Mouse (Mus musculus) embryonic facial prominence, embryonic 14.5 days (tissue): ENCODE measurements around the gene Vcam1. TPM values are rescaled to one million over a fixed set of nuclear protein-coding genes. Genes with fewer than 3 reads are reported as not detected.

Source experiments
- ATAC-seq: fragments of 200-750 bp; cut with Nextera tagmentation; 2 replicates; pipeline ENCODE4 v1.8.0; 2017; ENCODE audit warnings: low read depth, moderate number of reproducible peaks, moderate TSS enrichment
- DNase-seq: peaks from one replicate; pipeline ENCODE4 v3.0.0-alpha.2; 2015; ENCODE audit warnings: low spot score
- H3K27ac ChIP-seq: fragments of 300-500 bp; sonication (generic); replicated peaks from 2 replicates; pipeline ENCODE4 v1.5.1; 2014; ENCODE audit warnings: low read depth, mild to moderate bottlenecking, low read length, moderate library complexity
- H3K27me3 ChIP-seq: fragments of 300-500 bp; sonication (generic); replicated peaks from 2 replicates; pipeline ENCODE4 v1.6.1; 2014; ENCODE audit warnings: low read length; ENCODE audit not compliant: control insufficient read depth, insufficient read depth
- H3K36me3 ChIP-seq: fragments of 300-500 bp; sonication (generic); 2 replicates; pipeline ENCODE4 v1.6.1; 2014; ENCODE audit warnings: low read length, mixed read lengths; ENCODE audit not compliant: control insufficient read depth, insufficient read depth
- H3K4me1 ChIP-seq: fragments of 300-500 bp; sonication (generic); 2 replicates; pipeline ENCODE4 v1.6.1; 2014; ENCODE audit warnings: antibody characterized with exemption, low read length; ENCODE audit not compliant: control insufficient read depth, insufficient read depth
- H3K4me2 ChIP-seq: fragments of 300-500 bp; sonication (generic); 2 replicates; pipeline ENCODE4 v1.6.1; 2014; ENCODE audit warnings: low read depth, mild to moderate bottlenecking, low read length, moderate library complexity, mixed read lengths
- H3K4me3 ChIP-seq: fragments of 300-500 bp; sonication (generic); 2 replicates; pipeline ENCODE4 v1.5.1; 2014; ENCODE audit warnings: low read depth, mild to moderate bottlenecking, low read length
- H3K9ac ChIP-seq: fragments of 300-500 bp; sonication (generic); 2 replicates; pipeline ENCODE4 v1.6.1; 2014; ENCODE audit warnings: low read depth, mild to moderate bottlenecking, low read length, moderate library complexity, mixed read lengths
- H3K9me3 ChIP-seq: fragments of 300-500 bp; sonication (generic); 2 replicates; pipeline ENCODE4 v1.6.1; 2016; ENCODE audit warnings: low read length; ENCODE audit not compliant: control insufficient read depth
- WGBS: fragments of 180-500 bp; shearing (Covaris S2); extraction: QIAGEN DNeasy Blood & Tissue Kit; methylation state at CpG from one replicate; pipeline ENCODE4 v1.1.7; 2014; 5-methylcytosine and 5-hydroxymethylcytosine counted together
- polyA plus RNA-seq: library from polyadenylated mRNA; unstranded; fragments of >200 nt; fragmentation: Nextera tagmentation; extraction: Ambion mirVana; gene quantifications from 2 replicates; pipeline ENCODE4 v1.2.1, GENCODE M21; 2014

Vcam1 gene
- polyA plus RNA-seq = 64.7 and 75.6 TPM in 2 replicates

- under 1% methylated on average over 9 of the region's 9 CpGs for WGBS
- peak; percentile 74 for ATAC-seq
- peak within 1 kb of the TSS; percentile 68 for H3K27ac ChIP-seq
These were observed at the start of gene Vcam1 for GRCm38 (mm10) chr3:116129259-116129738. Gene Vcam1, minus strand, starts transcription at chr3:116129688.

GRCm38 (mm10) chr3:116175106-116175505, 45.6 kb upstream of the Vcam1 start:
- H3K9ac ChIP-seq = no peak overlapping the region
- H3K36me3 ChIP-seq = no peaks in the 10 kb centered on the region
- H3K4me2 ChIP-seq = no peak overlapping the region
- H3K4me1 ChIP-seq = no peaks in the 10 kb centered on the region
- H3K27me3 ChIP-seq = no peaks in the 10 kb centered on the region
- DNase-seq (no peak), ATAC-seq (no peak)
- 92% methylated on average over 6 of the region's 6 CpGs for WGBS
- no peak overlapping the region for H3K4me3 ChIP-seq
- no peaks in the 10 kb centered on the region for H3K9me3 ChIP-seq
- H3K27ac ChIP-seq = no peak overlapping the region

More at GRCm38 (mm10) chr3:116129259-116129738, at the start of gene Vcam1:
- Histone ChIP-seq H3K9ac (peak within 1 kb of the TSS; percentile 63), H3K36me3 (peaks cover under 1% of the 10 kb centered on the region; the same call in 1 of the 2 replicates), H3K9me3 (no peaks in the 10 kb centered on the region), H3K4me3 (peak within 1 kb of the TSS; percentile 44), H3K4me2 (peak within 1 kb of the TSS; percentile 66), H3K27me3 (no peaks in the 10 kb centered on the region), H3K4me1 (peaks cover 14% of the 10 kb centered on the region)
- peak; percentile 91 for DNase-seq

GRCm38 (mm10) chr3:116171461-116171860, 42.0 kb upstream of the Vcam1 start:
- WGBS = 68% methylated on average over 5 of the region's 5 CpGs
- H3K27me3 ChIP-seq = no peaks in the 10 kb centered on the region
- H3K4me2 ChIP-seq = no peak overlapping the region
- H3K27ac ChIP-seq = no peak overlapping the region
- no peak overlapping the region for H3K4me3 ChIP-seq
- DNase-seq = no peak
- ATAC-seq = no peak
- no peaks in the 10 kb centered on the region for H3K36me3 ChIP-seq
- H3K9ac ChIP-seq = no peak overlapping the region
- H3K9me3 ChIP-seq = no peaks in the 10 kb centered on the region
- H3K4me1 ChIP-seq = no peaks in the 10 kb centered on the region

GRCm38 (mm10) chr3:116168056-116168455, 38.6 kb upstream of the Vcam1 start:
- no peak overlapping the region for H3K4me2 ChIP-seq
- WGBS = 81% methylated on average over 2 of the region's 2 CpGs
- no peak overlapping the region for H3K9ac ChIP-seq
- H3K27ac ChIP-seq = no peak overlapping the region
- no peaks in the 10 kb centered on the region for H3K36me3 ChIP-seq
- DNase-seq (no peak), ATAC-seq (no peak)
- H3K4me3 ChIP-seq = no peak overlapping the region
- no peaks in the 10 kb centered on the region for H3K27me3 ChIP-seq
- no peaks in the 10 kb centered on the region for H3K9me3 ChIP-seq
- no peaks in the 10 kb centered on the region for H3K4me1 ChIP-seq

- DNase-seq (no peak), ATAC-seq (no peak)
- Histone ChIP-seq H3K36me3 (no peaks in the 10 kb centered on the region), H3K27me3 (no peaks in the 10 kb centered on the region), H3K4me2 (no peak overlapping the region), H3K4me3 (no peak overlapping the region), H3K4me1 (no peaks in the 10 kb centered on the region), H3K9ac (no peak overlapping the region), H3K9me3 (no peaks in the 10 kb centered on the region), H3K27ac (no peak overlapping the region)
- WGBS = 60% methylated on average over 8 of the region's 8 CpGs
These were observed 36.8 kb upstream of the Vcam1 start for GRCm38 (mm10) chr3:116166296-116166695.

- WGBS = 74% methylated on average over 1 of the region's 1 CpGs
- DNase-seq = no peak
- H3K27me3 ChIP-seq = no peaks in the 10 kb centered on the region
- no peak overlapping the region for H3K9ac ChIP-seq
- H3K4me2 ChIP-seq = no peak overlapping the region
- H3K9me3 ChIP-seq = no peaks in the 10 kb centered on the region
- no peaks in the 10 kb centered on the region for H3K36me3 ChIP-seq
- H3K4me1 ChIP-seq = no peaks in the 10 kb centered on the region
- no peak overlapping the region for H3K4me3 ChIP-seq
- H3K27ac ChIP-seq = no peak overlapping the region
- ATAC-seq = no peak
These were observed 35.5 kb upstream of the Vcam1 start for GRCm38 (mm10) chr3:116165030-116165429.

- Histone ChIP-seq H3K9me3 (no peaks in the 10 kb centered on the region), H3K27ac (no peak overlapping the region), H3K36me3 (no peaks in the 10 kb centered on the region), H3K9ac (no peak overlapping the region), H3K4me1 (no peaks in the 10 kb centered on the region), H3K27me3 (no peaks in the 10 kb centered on the region), H3K4me3 (no peak overlapping the region), H3K4me2 (no peak overlapping the region)
- DNase-seq (no peak), ATAC-seq (no peak)
- 79% methylated on average over 5 of the region's 5 CpGs for WGBS
These were observed 34.0 kb upstream of the Vcam1 start for GRCm38 (mm10) chr3:116163517-116163916.

GRCm38 (mm10) chr3:116162097-116162666, 32.7 kb upstream of the Vcam1 start:
- WGBS = 80% methylated on average over 9 of the region's 9 CpGs
- ATAC-seq = no peak

GRCm38 (mm10) chr3:116159376-116159775, 29.9 kb upstream of the Vcam1 start:
- Histone ChIP-seq H3K27me3 (no peaks in the 10 kb centered on the region), H3K9me3 (no peaks in the 10 kb centered on the region)

More at GRCm38 (mm10) chr3:116162097-116162666, 32.7 kb upstream of the Vcam1 start:
- Histone ChIP-seq H3K9ac (no peak overlapping the region), H3K4me1 (no peaks in the 10 kb centered on the region), H3K4me3 (no peak overlapping the region), H3K9me3 (no peaks in the 10 kb centered on the region), H3K4me2 (no peak overlapping the region), H3K27ac (no peak overlapping the region), H3K36me3 (no peaks in the 10 kb centered on the region), H3K27me3 (no peaks in the 10 kb centered on the region)
- no peak for DNase-seq

More at GRCm38 (mm10) chr3:116159376-116159775, 29.9 kb upstream of the Vcam1 start:
- DNase-seq = no peak
- Histone ChIP-seq H3K4me3 (no peak overlapping the region), H3K36me3 (no peaks in the 10 kb centered on the region), H3K4me1 (no peaks in the 10 kb centered on the region), H3K27ac (no peak overlapping the region), H3K9ac (no peak overlapping the region), H3K4me2 (no peak overlapping the region)
- WGBS = 93% methylated on average over 5 of the region's 5 CpGs
- ATAC-seq = no peak
